Mouse (Mus musculus): ENCODE data around the gene Megf9. TPM values are rescaled to one million over a fixed set of nuclear protein-coding genes. Genes with fewer than 3 reads are reported as not detected.

Gene Megf9
- polyA plus RNA-seq, 1 experiment = 1.1 TPM

- Histone ChIP-seq H3K27me3 (ENCODE audit: control insufficient read depth, insufficient read depth, low read length, poor library complexity, severe bottlenecking) (no peaks in the 10 kb centered on the region), H3K4me1 (ENCODE audit: control insufficient read depth, insufficient read depth, low read length) (peaks cover 2% of the 10 kb centered on the region), H3K9ac (ENCODE audit: low read depth, poor library complexity, severe bottlenecking) (peak overlapping the region; percentile 79), H3K9me3 (replicated peaks; ENCODE audit: control insufficient read depth, insufficient read depth, low read length, poor library complexity, severe bottlenecking) (no peaks in the 10 kb centered on the region), H3K27ac (ENCODE audit: insufficient read depth, low read length) (no peak overlapping the region), H3K36me3 (ENCODE audit: control insufficient read depth, insufficient read depth, low read length, poor library complexity, severe bottlenecking) (no peaks in the 10 kb centered on the region), H3K4me3 (ENCODE audit: low read depth, low read length) (peak overlapping the region; percentile 96)
- TF ChIP-seq EP300 (IDR thresholded peaks at IDR 0.05; ENCODE audit: insufficient read depth, low read depth, low read length) (no peak), POLR2A (IDR thresholded peaks at IDR 0.05; ENCODE audit: insufficient read depth, low read length) (no peak), CTCF (IDR thresholded peaks at IDR 0.05; ENCODE audit: low read depth, low read length) (no peak)
Measured at GRCm38 (mm10) chr4:70409456-70409855, 125.3 kb downstream of the Megf9 start.

- Histone ChIP-seq H3K27ac (ENCODE audit: insufficient read depth, low read length) (no peak overlapping the region), H3K27me3 (ENCODE audit: control insufficient read depth, insufficient read depth, low read length, poor library complexity, severe bottlenecking) (no peaks in the 10 kb centered on the region), H3K4me3 (ENCODE audit: low read depth, low read length) (no peak overlapping the region), H3K36me3 (ENCODE audit: control insufficient read depth, insufficient read depth, low read length, poor library complexity, severe bottlenecking) (peaks cover 10% of the 10 kb centered on the region; the same call in 1 of the 2 replicates), H3K9ac (ENCODE audit: low read depth, poor library complexity, severe bottlenecking) (no peak overlapping the region), H3K9me3 (replicated peaks; ENCODE audit: control insufficient read depth, insufficient read depth, low read length, poor library complexity, severe bottlenecking) (no peaks in the 10 kb centered on the region), H3K4me1 (ENCODE audit: control insufficient read depth, insufficient read depth, low read length) (no peaks in the 10 kb centered on the region)
- TF ChIP-seq EP300 (IDR thresholded peaks at IDR 0.05; ENCODE audit: insufficient read depth, low read depth, low read length) (no peak), CTCF (IDR thresholded peaks at IDR 0.05; ENCODE audit: low read depth, low read length) (peak; percentile 56), POLR2A (IDR thresholded peaks at IDR 0.05; ENCODE audit: insufficient read depth, low read length) (no peak)
Measured at GRCm38 (mm10) chr4:70402109-70402819, 132.5 kb downstream of the Megf9 start.

GRCm38 (mm10) chr4:70399476-70399875, 135.3 kb downstream of the Megf9 start:
- no peaks in the 10 kb centered on the region for H3K27me3 ChIP-seq (ENCODE audit: control insufficient read depth, insufficient read depth, low read length, poor library complexity, severe bottlenecking)
- H3K9ac ChIP-seq (ENCODE audit: low read depth, poor library complexity, severe bottlenecking) = no peak overlapping the region
- H3K4me1 ChIP-seq (ENCODE audit: control insufficient read depth, insufficient read depth, low read length) = no peaks in the 10 kb centered on the region
- H3K27ac ChIP-seq (ENCODE audit: insufficient read depth, low read length) = no peak overlapping the region
- no peak for TF ChIP-seq POLR2A (IDR thresholded peaks at IDR 0.05; ENCODE audit: insufficient read depth, low read length)
- TF ChIP-seq EP300 (IDR thresholded peaks at IDR 0.05; ENCODE audit: insufficient read depth, low read depth, low read length) = no peak
- no peak for TF ChIP-seq CTCF (IDR thresholded peaks at IDR 0.05; ENCODE audit: low read depth, low read length)
- H3K9me3 ChIP-seq (replicated peaks; ENCODE audit: control insufficient read depth, insufficient read depth, low read length, poor library complexity, severe bottlenecking) = no peaks in the 10 kb centered on the region
- no peak overlapping the region for H3K4me3 ChIP-seq (ENCODE audit: low read depth, low read length)
- peaks cover 10% of the 10 kb centered on the region; the same call in 1 of the 2 replicates for H3K36me3 ChIP-seq (ENCODE audit: control insufficient read depth, insufficient read depth, low read length, poor library complexity, severe bottlenecking)

GRCm38 (mm10) chr4:70399074-70399473, 135.7 kb downstream of the Megf9 start:
- Histone ChIP-seq H3K36me3 (ENCODE audit: control insufficient read depth, insufficient read depth, low read length, poor library complexity, severe bottlenecking) (peaks cover 10% of the 10 kb centered on the region; the same call in 1 of the 2 replicates), H3K9ac (ENCODE audit: low read depth, poor library complexity, severe bottlenecking) (no peak overlapping the region), H3K9me3 (replicated peaks; ENCODE audit: control insufficient read depth, insufficient read depth, low read length, poor library complexity, severe bottlenecking) (no peaks in the 10 kb centered on the region), H3K27me3 (ENCODE audit: control insufficient read depth, insufficient read depth, low read length, poor library complexity, severe bottlenecking) (no peaks in the 10 kb centered on the region), H3K4me1 (ENCODE audit: control insufficient read depth, insufficient read depth, low read length) (no peaks in the 10 kb centered on the region), H3K4me3 (ENCODE audit: low read depth, low read length) (no peak overlapping the region), H3K27ac (ENCODE audit: insufficient read depth, low read length) (no peak overlapping the region)
- TF ChIP-seq EP300 (IDR thresholded peaks at IDR 0.05; ENCODE audit: insufficient read depth, low read depth, low read length) (no peak), POLR2A (IDR thresholded peaks at IDR 0.05; ENCODE audit: insufficient read depth, low read length) (no peak), CTCF (IDR thresholded peaks at IDR 0.05; ENCODE audit: low read depth, low read length) (no peak)

DNA sequence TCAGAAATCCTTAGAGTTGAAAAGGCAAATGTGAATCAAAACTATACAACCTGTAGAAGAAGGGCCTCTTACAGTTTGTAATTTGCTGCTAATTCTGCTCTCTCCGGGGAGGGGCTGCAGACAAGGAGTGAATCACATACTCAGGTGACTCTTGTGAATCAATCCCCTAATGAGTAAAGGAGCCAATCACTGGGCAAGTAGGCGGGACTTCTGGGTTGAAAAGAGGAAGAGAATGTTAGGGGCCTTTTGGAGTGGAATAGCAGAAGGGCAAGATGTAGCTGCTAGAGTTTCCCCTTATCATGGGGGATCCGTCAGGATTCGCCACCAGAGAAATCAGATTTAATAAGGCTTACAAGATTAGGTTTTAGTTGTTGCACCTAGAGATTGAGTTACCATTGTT, 136.7 kb downstream of the Megf9 start:
- H3K9ac ChIP-seq (ENCODE audit: low read depth, poor library complexity, severe bottlenecking) = peak overlapping the region; percentile 85
- H3K27ac ChIP-seq (ENCODE audit: insufficient read depth, low read length) = no peak overlapping the region
- no peak for TF ChIP-seq EP300 (IDR thresholded peaks at IDR 0.05; ENCODE audit: insufficient read depth, low read depth, low read length)
- TF ChIP-seq CTCF (IDR thresholded peaks at IDR 0.05; ENCODE audit: low read depth, low read length) = no peak
- TF ChIP-seq POLR2A (IDR thresholded peaks at IDR 0.05; ENCODE audit: insufficient read depth, low read length) = no peak
- no peaks in the 10 kb centered on the region for H3K9me3 ChIP-seq (replicated peaks; ENCODE audit: control insufficient read depth, insufficient read depth, low read length, poor library complexity, severe bottlenecking)
- H3K4me3 ChIP-seq (ENCODE audit: low read depth, low read length) = no peak overlapping the region
- no peaks in the 10 kb centered on the region for H3K27me3 ChIP-seq (ENCODE audit: control insufficient read depth, insufficient read depth, low read length, poor library complexity, severe bottlenecking)
- no peaks in the 10 kb centered on the region for H3K4me1 ChIP-seq (ENCODE audit: control insufficient read depth, insufficient read depth, low read length)
- H3K36me3 ChIP-seq (ENCODE audit: control insufficient read depth, insufficient read depth, low read length, poor library complexity, severe bottlenecking) = peaks cover 10% of the 10 kb centered on the region; the same call in 1 of the 2 replicates

DNA sequence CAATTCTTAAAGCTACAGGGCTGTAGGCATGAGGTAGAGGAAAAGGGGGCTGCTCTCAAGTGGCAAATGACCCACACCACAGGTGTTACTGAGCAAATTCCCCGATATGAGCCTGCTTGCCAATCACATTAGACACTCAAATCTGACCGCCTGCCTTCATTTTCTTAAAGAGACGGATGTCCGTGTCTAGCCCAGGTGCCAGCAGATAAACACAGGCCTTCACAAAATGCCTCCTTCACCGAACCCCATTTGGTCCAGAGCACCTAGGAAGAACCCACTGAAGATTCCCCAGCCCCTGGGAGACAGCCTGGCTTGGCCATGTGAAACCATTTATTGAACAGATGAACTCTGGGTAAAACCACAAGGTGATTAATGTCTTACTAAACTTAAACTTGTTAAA, 138.1 kb downstream of the Megf9 start:
- no peaks in the 10 kb centered on the region for H3K9me3 ChIP-seq (replicated peaks; ENCODE audit: control insufficient read depth, insufficient read depth, low read length, poor library complexity, severe bottlenecking)
- no peak overlapping the region for H3K4me3 ChIP-seq (ENCODE audit: low read depth, low read length)
- no peak overlapping the region for H3K27ac ChIP-seq (ENCODE audit: insufficient read depth, low read length)
- H3K27me3 ChIP-seq (ENCODE audit: control insufficient read depth, insufficient read depth, low read length, poor library complexity, severe bottlenecking) = no peaks in the 10 kb centered on the region
- H3K9ac ChIP-seq (ENCODE audit: low read depth, poor library complexity, severe bottlenecking) = no peak overlapping the region
- peaks cover 13% of the 10 kb centered on the region for H3K36me3 ChIP-seq (ENCODE audit: control insufficient read depth, insufficient read depth, low read length, poor library complexity, severe bottlenecking)
- no peak for TF ChIP-seq POLR2A (IDR thresholded peaks at IDR 0.05; ENCODE audit: insufficient read depth, low read length)
- TF ChIP-seq EP300 (IDR thresholded peaks at IDR 0.05; ENCODE audit: insufficient read depth, low read depth, low read length) = no peak
- TF ChIP-seq CTCF (IDR thresholded peaks at IDR 0.05; ENCODE audit: low read depth, low read length) = no peak
- no peaks in the 10 kb centered on the region for H3K4me1 ChIP-seq (ENCODE audit: control insufficient read depth, insufficient read depth, low read length)
